Mouse (Mus musculus) MEL (cell line): ENCODE data around the gene Mfsd4b2. TPM values are rescaled to one million over a fixed set of nuclear protein-coding genes. Genes with fewer than 3 reads are reported as not detected.

Source experiments
- polyA plus RNA-seq, 2 experiments: library from polyadenylated mRNA; stranded (reverse) in 1 of 2; unstranded in 1 of 2; fragments of >175 nt in 1 of 2; fragments of >200 nt in 1 of 2; gene quantifications; 2 replicates each; pipeline versions ENCODE4 v1.2.1 to v1.2.4; 2012; ENCODE audit warnings: low replicate concordance in 2 of 2, low read depth in 1 of 2; ENCODE audit not compliant: insufficient read length in 2 of 2, insufficient read depth in 1 of 2, missing spikeins in 1 of 2
- total RNA-seq: library from RNA; depleted of rRNA; stranded (reverse); fragments of 300-350 nt; gene quantifications from 2 replicates; pipeline ENCODE4 v1.2.3, GENCODE M21; 2012; rRNA removed

The Mfsd4b2 gene
- total and polyA plus RNA-seq, 3 experiments = not detected

Other genes with a start within 250 kb of the Mfsd4b2 start
- 6.9 and 9.3 TPM in 2 replicates for gene Rev3l, start 194.8 kb downstream of the Mfsd4b2 start, total RNA-seq
- gene Rev3l, start 194.8 kb downstream of the Mfsd4b2 start, polyA plus RNA-seq = 10 to 100 TPM; 12.4 to 71.5 TPM
- gene Mfsd4b4, start 27.7 kb downstream of the Mfsd4b2 start, total RNA-seq = 0.04 TPM in 1 of 2 replicates, not detected in the other
- gene Mfsd4b4, start 27.7 kb downstream of the Mfsd4b2 start, polyA plus RNA-seq = not detected
- gene Mfsd4b3, start 33.2 kb upstream of the Mfsd4b2 start, total RNA-seq = not detected in 2 replicates
- gene Mfsd4b3, start 33.2 kb upstream of the Mfsd4b2 start, polyA plus RNA-seq = not detected
- not detected in 2 replicates for gene Mfsd4b5, start 59.7 kb upstream of the Mfsd4b2 start, total RNA-seq
- gene Mfsd4b5, start 59.7 kb upstream of the Mfsd4b2 start, polyA plus RNA-seq = not detected
- not detected in 2 replicates for gene Mfsd4b1, start 98.3 kb upstream of the Mfsd4b2 start, total RNA-seq
- not detected for gene Mfsd4b1, start 98.3 kb upstream of the Mfsd4b2 start, polyA plus RNA-seq
- gene Slc16a10, start 215.3 kb upstream of the Mfsd4b2 start, total RNA-seq = 13.2 TPM in 2 replicates
- 10 to 100 TPM in 1 of 2 experiments, not detected in 1; 17.9 TPM for gene Slc16a10, start 215.3 kb upstream of the Mfsd4b2 start, polyA plus RNA-seq